Mouse (Mus musculus) spleen, adult 2 months (tissue): ENCODE measurements around the gene Dnmt1. TPM values are rescaled to one million over a fixed set of nuclear protein-coding genes. Genes with fewer than 3 reads are reported as not detected.

Experiments used
- DNase-seq, 2 experiments: peaks; one replicate each; pipeline versions ENCODE4 v3.0.0 to v3.0.0-alpha.2; 2012 to 2021; ENCODE audit warnings: low spot score in 2 of 2, low read depth in 1 of 2
- H3K27ac ChIP-seq: fragments of 200-500 bp; 2 replicates; pipeline ENCODE4 v1.5.1; 2012; ENCODE audit warnings: low read length, inconsistent platforms; ENCODE audit not compliant: insufficient read depth
- H3K27me3 ChIP-seq: fragments of 200-500 bp; 2 replicates; pipeline ENCODE4 v1.6.1; 2012; ENCODE audit warnings: mild to moderate bottlenecking, moderate library complexity, low read length, inconsistent platforms; ENCODE audit not compliant: control insufficient read depth, insufficient read depth
- H3K36me3 ChIP-seq: fragments of 200-500 bp; 2 replicates; pipeline ENCODE4 v1.6.1; 2012; ENCODE audit warnings: mild to moderate bottlenecking, low read length, inconsistent platforms; ENCODE audit not compliant: control insufficient read depth, insufficient read depth
- H3K4me1 ChIP-seq: fragments of 200-500 bp; 2 replicates; pipeline ENCODE4 v1.6.1; 2011; ENCODE audit warnings: inconsistent platforms; ENCODE audit not compliant: control insufficient read depth, insufficient read depth, insufficient read length
- H3K4me3 ChIP-seq: fragments of 200-500 bp; 2 replicates; pipeline ENCODE4 v1.5.1; 2011; ENCODE audit warnings: mild to moderate bottlenecking, inconsistent platforms; ENCODE audit not compliant: insufficient read depth, insufficient read length; ENCODE audit errors: extremely low read depth
- CTCF ChIP-seq: fragments of 200-500 bp; IDR thresholded peaks from 2 replicates; pipeline ENCODE4 v1.5.1; 2011; ENCODE audit warnings: mild to moderate bottlenecking, inconsistent platforms; ENCODE audit not compliant: insufficient read depth, insufficient read length, insufficient replicate concordance; ENCODE audit errors: extremely low read depth
- POLR2A ChIP-seq: fragments of 200-500 bp; IDR thresholded peaks from 2 replicates; pipeline ENCODE4 v1.6.1; 2011; ENCODE audit warnings: low read depth, low read length, inconsistent platforms
- WGBS: fragments of 180-500 bp; shearing (Covaris S2); methylation state at CpG from one replicate; pipeline ENCODE4 v1.1.7; 2018; 5-methylcytosine and 5-hydroxymethylcytosine counted together
- polyA plus RNA-seq: library from polyadenylated mRNA; depleted of rRNA; stranded (reverse); fragments of >200 nt; gene quantifications from 2 replicates; pipeline ENCODE4 v1.2.3, GENCODE M21; 2012

Dnmt1 gene
- polyA plus RNA-seq, 1 experiment: 37.0 TPM

- H3K4me3 ChIP-seq: peak overlapping the region; percentile 96
- no peaks in the 10 kb centered on the region; the same call in none of the 2 replicates for H3K4me1 ChIP-seq
- no peaks in the 10 kb centered on the region for H3K36me3 ChIP-seq
- H3K27me3 ChIP-seq: no peaks in the 10 kb centered on the region
- TF ChIP-seq POLR2A (peak; percentile 31; the same call in 1 of the 2 replicates), CTCF (no peak)
- peak; percentile 94 for DNase-seq
- H3K27ac ChIP-seq: peak overlapping the region; percentile 87
- under 1% methylated on average over 51 of the region's 51 CpGs for WGBS
These were observed 7.0 kb downstream of the Dnmt1 start for GRCm38 (mm10) chr9:20952520-20953227.

- 1% methylated on average over 17 of the region's 17 CpGs for WGBS
- DNase-seq: no peak
- Histone ChIP-seq H3K27me3 (no peaks in the 10 kb centered on the region), H3K4me1 (no peaks in the 10 kb centered on the region; the same call in none of the 2 replicates), H3K27ac (peak overlapping the region; percentile 87), H3K4me3 (peak overlapping the region; percentile 96), H3K36me3 (no peaks in the 10 kb centered on the region)
- TF ChIP-seq CTCF (no peak), POLR2A (no peak)
These were observed 7.6 kb downstream of the Dnmt1 start for GRCm38 (mm10) chr9:20951966-20952519.

- H3K4me1 ChIP-seq: no peaks in the 10 kb centered on the region; the same call in none of the 2 replicates
- H3K27ac ChIP-seq: no peak overlapping the region
- TF ChIP-seq POLR2A (no peak), CTCF (no peak)
- no peak for DNase-seq
- H3K4me3 ChIP-seq: peak overlapping the region; percentile 96; the same call in 1 of the 2 replicates
- H3K36me3 ChIP-seq: no peaks in the 10 kb centered on the region
- H3K27me3 ChIP-seq: no peaks in the 10 kb centered on the region
- 12% methylated on average over 14 of the region's 14 CpGs for WGBS
These were observed 8.2 kb downstream of the Dnmt1 start for GRCm38 (mm10) chr9:20951441-20951840.

GRCm38 (mm10) chr9:20950419-20950818 lies 9.3 kb downstream of the Dnmt1 start:
- Histone ChIP-seq H3K27me3 (no peaks in the 10 kb centered on the region), H3K36me3 (no peaks in the 10 kb centered on the region), H3K4me1 (no peaks in the 10 kb centered on the region; the same call in none of the 2 replicates), H3K4me3 (no peak overlapping the region), H3K27ac (no peak overlapping the region)
- TF ChIP-seq CTCF (no peak), POLR2A (no peak)
- DNase-seq: no peak

DNA sequence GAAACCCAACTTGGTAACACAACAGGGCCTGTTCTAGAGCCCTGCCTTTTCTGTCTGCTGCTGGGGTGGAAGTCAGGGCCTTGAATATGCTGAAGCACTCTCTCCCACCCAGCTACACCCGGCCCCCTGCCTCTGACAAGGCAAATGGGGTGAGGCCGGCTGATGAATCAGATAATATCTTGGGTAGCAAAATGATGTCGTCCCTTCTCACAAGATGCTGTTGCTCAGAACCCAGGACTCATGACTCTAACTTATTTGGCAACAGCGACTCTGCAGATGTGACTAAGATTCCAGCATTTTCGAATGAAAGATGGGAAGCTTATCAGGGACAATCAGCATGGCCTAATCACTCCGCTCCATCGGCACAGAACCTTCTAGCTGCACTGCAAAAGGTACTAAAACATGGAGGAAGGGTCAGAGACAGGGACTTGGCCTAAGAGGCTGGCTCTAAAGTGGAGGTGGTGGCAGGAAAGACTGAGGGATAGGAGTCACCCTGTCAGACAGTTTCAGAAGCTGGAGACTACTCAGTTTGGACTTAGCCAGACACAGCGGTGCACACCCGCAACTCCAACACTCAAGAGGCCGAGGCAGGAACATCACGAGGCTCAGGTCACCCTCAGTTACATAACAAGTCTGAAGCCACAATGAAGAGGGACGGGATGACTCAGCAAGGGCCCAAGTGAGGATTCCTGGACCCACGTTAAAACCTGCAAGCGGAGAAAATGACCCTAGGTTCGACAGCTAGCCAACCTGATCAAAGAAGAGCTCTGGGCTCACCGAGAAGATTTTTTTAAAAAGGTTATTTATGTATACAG lies 13.4 kb downstream of the Dnmt1 start:
- Histone ChIP-seq H3K27ac (no peak overlapping the region), H3K36me3 (peaks cover 2% of the 10 kb centered on the region), H3K27me3 (no peaks in the 10 kb centered on the region), H3K4me3 (no peak overlapping the region), H3K4me1 (no peaks in the 10 kb centered on the region; the same call in 1 of the 2 replicates)
- no peak for DNase-seq
- WGBS: 78% methylated on average over 16 of the region's 16 CpGs
- TF ChIP-seq CTCF (no peak), POLR2A (no peak)

- peaks cover 11% of the 10 kb centered on the region for H3K36me3 ChIP-seq
- H3K4me3 ChIP-seq: no peak overlapping the region
- H3K4me1 ChIP-seq: no peaks in the 10 kb centered on the region
- WGBS: 77% methylated on average over 4 of the region's 4 CpGs
- H3K27me3 ChIP-seq: no peaks in the 10 kb centered on the region
- TF ChIP-seq POLR2A (no peak), CTCF (no peak)
- H3K27ac ChIP-seq: no peak overlapping the region
- no peak for DNase-seq
These were observed 14.9 kb downstream of the Dnmt1 start for GRCm38 (mm10) chr9:20944697-20945370.
